Mouse (Mus musculus) lung, postnatal 0 days (tissue): Measurements from ENCODE around the gene Wdfy4.

ENCODE experiments used
- CTCF ChIP-seq: IDR thresholded peaks from 2 replicates; pipeline ENCODE4 v1.5.1; 2016; ENCODE audit warnings: antibody characterized with exemption, mild to moderate bottlenecking
- EP300 ChIP-seq: IDR thresholded peaks from 2 replicates; pipeline ENCODE4 v1.6.1; 2016; ENCODE audit warnings: antibody characterized with exemption, mild to moderate bottlenecking, control low read depth

DNA sequence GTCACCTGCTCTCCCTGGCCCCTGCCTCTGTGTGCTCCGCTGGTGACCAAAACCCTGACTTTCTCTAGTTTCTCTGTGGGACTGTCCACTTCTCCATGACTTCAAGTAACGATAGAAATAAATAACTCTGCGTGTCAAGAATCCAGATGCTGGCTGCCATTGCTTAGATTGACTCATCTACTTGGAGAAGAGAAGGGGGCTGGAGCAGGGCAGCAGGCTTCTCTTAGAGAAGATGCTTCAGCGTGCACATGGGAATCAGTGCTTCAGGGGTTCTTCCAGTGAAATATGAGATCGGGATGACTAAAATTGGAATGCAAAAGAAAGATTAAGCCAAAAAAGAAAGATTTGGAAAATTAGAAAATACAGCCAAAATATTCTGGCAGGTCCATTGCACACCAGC is 165.7 kb downstream of the Wdfy4 start:
- no peak for TF ChIP-seq EP300
- TF ChIP-seq CTCF = no peak
